Mouse (Mus musculus) midbrain, embryonic 11.5 days (tissue): Measurements from ENCODE around the gene Nek4. TPM values are rescaled to one million over a fixed set of nuclear protein-coding genes. Genes with fewer than 3 reads are reported as not detected.

Source experiments
- ATAC-seq: fragments of 200-750 bp; cut with Nextera tagmentation; 2 replicates; pipeline ENCODE4 v1.8.0; 2017; ENCODE audit warnings: moderate TSS enrichment, moderate library complexity; ENCODE audit not compliant: low FRiP score
- DNase-seq: peaks from one replicate; pipeline ENCODE4 v3.0.0; 2015; ENCODE audit warnings: low spot score; ENCODE audit errors: missing footprints
- H3K27ac ChIP-seq: fragments of 300-500 bp; sonication (generic); 2 replicates; pipeline ENCODE4 v1.5.1; 2014; ENCODE audit warnings: low read depth, low read length
- H3K27me3 ChIP-seq: fragments of 300-500 bp; sonication (generic); 2 replicates; pipeline ENCODE4 v1.6.1; 2014; ENCODE audit warnings: mild to moderate bottlenecking, low read length, moderate library complexity, mixed read lengths; ENCODE audit not compliant: control insufficient read depth, insufficient read depth
- H3K36me3 ChIP-seq: fragments of 300-500 bp; sonication (generic); 2 replicates; pipeline ENCODE4 v1.6.1; 2014; ENCODE audit warnings: mild to moderate bottlenecking, low read length, moderate library complexity, mixed read lengths; ENCODE audit not compliant: control insufficient read depth, insufficient read depth
- H3K4me1 ChIP-seq: fragments of 300-500 bp; sonication (generic); 2 replicates; pipeline ENCODE4 v1.6.1; 2014; ENCODE audit warnings: low read length; ENCODE audit not compliant: control insufficient read depth, insufficient read depth
- H3K4me2 ChIP-seq: fragments of 300-500 bp; sonication (generic); 2 replicates; pipeline ENCODE4 v1.6.1; 2014; ENCODE audit warnings: mild to moderate bottlenecking, moderate library complexity
- H3K4me3 ChIP-seq: fragments of 300-500 bp; sonication (generic); 2 replicates; pipeline ENCODE4 v1.5.1; 2014; ENCODE audit warnings: low read depth, low read length
- H3K9ac ChIP-seq: fragments of 300-500 bp; sonication (generic); 2 replicates; pipeline ENCODE4 v1.6.1; 2014; ENCODE audit warnings: low read length
- H3K9me3 ChIP-seq: fragments of 300-500 bp; sonication (generic); 2 replicates; pipeline ENCODE4 v1.6.1; 2016; ENCODE audit warnings: low read length; ENCODE audit not compliant: control insufficient read depth
- WGBS: fragments of 180-500 bp; shearing (Covaris S2); extraction: QIAGEN DNeasy Blood & Tissue Kit; methylation state at CpG from one replicate; pipeline ENCODE4 v1.1.7; 2014; 5-methylcytosine and 5-hydroxymethylcytosine counted together
- polyA plus RNA-seq: library from polyadenylated mRNA; unstranded; fragments of >200 nt; fragmentation: Nextera tagmentation; extraction: Ambion mirVana; gene quantifications from 2 replicates; pipeline ENCODE4 v1.2.1, GENCODE M21; 2014

Gene Nek4
- polyA plus RNA-seq, result 17.9 and 19.2 TPM in 2 replicates

DNA sequence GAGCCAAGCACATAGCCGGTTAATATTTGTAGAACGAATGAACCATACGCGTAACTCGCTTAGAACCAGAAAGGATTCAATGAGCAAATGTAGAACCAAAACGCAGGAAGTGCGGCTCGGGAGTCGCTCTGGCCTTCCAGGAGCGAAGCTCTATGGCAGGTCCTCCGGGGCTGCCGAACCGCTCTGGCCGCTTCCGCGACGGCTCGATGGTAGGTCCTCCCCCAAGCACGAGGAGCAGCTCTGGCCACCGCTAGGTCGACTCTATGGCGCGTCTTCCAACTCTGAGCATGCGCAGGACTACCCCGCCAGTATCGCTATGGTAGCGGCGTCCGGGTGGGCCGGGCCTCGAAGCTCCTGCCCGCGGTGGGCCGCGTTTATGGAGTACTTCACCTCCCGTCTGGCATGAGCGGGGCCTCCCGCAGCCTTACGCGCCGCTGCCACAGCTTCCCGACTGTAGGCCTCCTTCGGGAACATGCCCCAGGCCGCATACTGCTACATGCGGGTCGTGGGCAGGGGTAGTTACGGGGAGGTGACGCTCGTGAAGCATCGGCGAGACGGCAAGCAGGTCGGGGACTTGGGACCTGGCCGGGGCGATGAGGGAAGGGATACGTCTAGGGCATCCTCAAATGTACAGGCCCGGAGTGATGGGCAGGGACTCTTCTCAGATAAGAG lies at the start of gene Nek4:
Nek4 (plus strand) TSS at position 224 of the 672 bp plus-strand sequence.
- under 1% methylated on average over 57 of the region's 57 CpGs for WGBS
- peak within 1 kb of the TSS; percentile 92 for H3K9ac ChIP-seq
- DNase-seq (peak; percentile 98), ATAC-seq (peak; percentile 98)
- no peaks in the 10 kb centered on the region for H3K9me3 ChIP-seq
- peak within 1 kb of the TSS; percentile 77 for H3K4me3 ChIP-seq
- no peaks in the 10 kb centered on the region for H3K27me3 ChIP-seq
- peak within 1 kb of the TSS; percentile 30; the same call in 1 of the 2 replicates for H3K27ac ChIP-seq
- H3K4me2 ChIP-seq, result peak within 1 kb of the TSS; percentile 78
- H3K36me3 ChIP-seq, result no peaks in the 10 kb centered on the region
- H3K4me1 ChIP-seq, result peaks cover 7% of the 10 kb centered on the region

GRCm38 (mm10) chr14:30902628-30903027 lies 48.5 kb upstream of the Nek4 start:
- Histone ChIP-seq H3K27me3 (no peaks in the 10 kb centered on the region), H3K9ac (no peak overlapping the region), H3K27ac (no peak overlapping the region), H3K4me1 (no peaks in the 10 kb centered on the region), H3K9me3 (no peaks in the 10 kb centered on the region), H3K4me2 (no peak overlapping the region), H3K36me3 (no peaks in the 10 kb centered on the region), H3K4me3 (no peak overlapping the region)
- 89% methylated on average over 5 of the region's 5 CpGs for WGBS
- ATAC-seq (no peak), DNase-seq (no peak)

DNA sequence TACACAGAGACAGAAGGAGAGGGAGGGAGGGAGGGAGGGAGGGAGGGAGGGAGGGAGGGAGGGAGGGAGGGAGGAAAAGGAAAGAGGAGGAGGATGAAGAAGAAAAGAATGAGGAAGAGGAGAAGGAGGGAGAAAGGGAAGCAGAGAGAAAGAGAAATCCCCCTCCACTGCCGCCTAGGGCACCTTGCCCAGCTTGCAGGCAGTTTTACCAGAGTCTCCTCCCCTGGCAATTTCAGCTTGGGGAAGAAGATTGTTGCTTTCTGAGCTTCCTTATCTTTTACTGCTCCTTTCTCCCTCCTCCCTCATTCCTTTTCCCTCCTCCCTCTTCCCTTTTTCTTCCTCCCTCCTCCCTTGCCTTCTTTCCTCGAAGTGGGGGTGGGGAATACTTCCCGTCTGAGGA lies 48.1 kb upstream of the Nek4 start:
- H3K4me2 ChIP-seq, result no peak overlapping the region
- H3K9ac ChIP-seq, result no peak overlapping the region
- H3K4me1 ChIP-seq, result no peaks in the 10 kb centered on the region
- no peaks in the 10 kb centered on the region for H3K36me3 ChIP-seq
- 83% methylated on average over 3 of the region's 3 CpGs for WGBS
- H3K27me3 ChIP-seq, result no peaks in the 10 kb centered on the region
- no peak overlapping the region for H3K27ac ChIP-seq
- H3K9me3 ChIP-seq, result no peaks in the 10 kb centered on the region
- H3K4me3 ChIP-seq, result no peak overlapping the region
- ATAC-seq, result no peak
- DNase-seq, result no peak

- DNase-seq (no peak), ATAC-seq (no peak)
- H3K4me1 ChIP-seq, result no peaks in the 10 kb centered on the region
- H3K27ac ChIP-seq, result no peak overlapping the region
- no peaks in the 10 kb centered on the region for H3K9me3 ChIP-seq
- H3K4me3 ChIP-seq, result no peak overlapping the region
- H3K27me3 ChIP-seq, result no peaks in the 10 kb centered on the region
- H3K36me3 ChIP-seq, result no peaks in the 10 kb centered on the region
- no peak overlapping the region for H3K9ac ChIP-seq
- no peak overlapping the region for H3K4me2 ChIP-seq
- 84% methylated on average over 8 of the region's 8 CpGs for WGBS
Measured at GRCm38 (mm10) chr14:30904307-30904706, 46.9 kb upstream of the Nek4 start.

- WGBS, result 83% methylated on average over 6 of the region's 6 CpGs
Measured at GRCm38 (mm10) chr14:30906001-30906400, 45.2 kb upstream of the Nek4 start.

GRCm38 (mm10) chr14:30907814-30908265 lies 43.3 kb upstream of the Nek4 start:
- H3K4me3 ChIP-seq, result no peak overlapping the region
- no peaks in the 10 kb centered on the region for H3K36me3 ChIP-seq
- H3K27me3 ChIP-seq, result no peaks in the 10 kb centered on the region
- no peak overlapping the region for H3K4me2 ChIP-seq
- H3K9me3 ChIP-seq, result no peaks in the 10 kb centered on the region
- ATAC-seq, result no peak
- H3K27ac ChIP-seq, result no peak overlapping the region
- no peaks in the 10 kb centered on the region for H3K4me1 ChIP-seq
- DNase-seq, result no peak
- H3K9ac ChIP-seq, result no peak overlapping the region
- WGBS, result 93% methylated on average over 3 of the region's 3 CpGs

More at GRCm38 (mm10) chr14:30906001-30906400, 45.2 kb upstream of the Nek4 start:
- DNase-seq (no peak), ATAC-seq (no peak)
- H3K4me3 ChIP-seq, result no peak overlapping the region
- H3K9ac ChIP-seq, result no peak overlapping the region
- H3K36me3 ChIP-seq, result no peaks in the 10 kb centered on the region
- H3K27me3 ChIP-seq, result no peaks in the 10 kb centered on the region
- H3K4me2 ChIP-seq, result no peak overlapping the region
- H3K9me3 ChIP-seq, result no peaks in the 10 kb centered on the region
- H3K27ac ChIP-seq, result no peak overlapping the region
- H3K4me1 ChIP-seq, result no peaks in the 10 kb centered on the region

DNA sequence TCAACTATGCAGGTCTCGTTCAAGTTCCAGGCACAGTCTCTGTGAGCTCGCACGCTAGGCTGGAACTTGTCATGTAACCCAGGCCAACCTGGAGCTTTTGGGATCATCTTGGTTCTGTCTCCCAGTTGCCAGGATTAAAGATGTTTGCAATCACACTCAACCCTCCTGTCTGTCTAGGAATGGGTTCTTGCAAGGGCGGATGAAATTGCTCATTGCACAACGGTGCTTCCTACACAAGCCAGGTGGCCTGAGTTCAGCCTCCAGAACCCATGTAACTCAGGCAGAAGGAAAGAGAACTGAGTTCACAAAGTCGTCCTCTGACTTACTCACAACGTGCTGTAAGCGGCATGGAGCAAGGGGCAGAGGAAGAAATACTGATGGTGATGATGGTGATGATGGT lies 40.0 kb upstream of the Nek4 start:
- DNase-seq (no peak), ATAC-seq (no peak)
- Histone ChIP-seq H3K9ac (no peak overlapping the region), H3K4me1 (no peaks in the 10 kb centered on the region), H3K4me2 (no peak overlapping the region), H3K27me3 (no peaks in the 10 kb centered on the region), H3K4me3 (no peak overlapping the region), H3K36me3 (no peaks in the 10 kb centered on the region), H3K9me3 (no peaks in the 10 kb centered on the region), H3K27ac (no peak overlapping the region)
- 93% methylated on average over 8 of the region's 8 CpGs for WGBS

DNA sequence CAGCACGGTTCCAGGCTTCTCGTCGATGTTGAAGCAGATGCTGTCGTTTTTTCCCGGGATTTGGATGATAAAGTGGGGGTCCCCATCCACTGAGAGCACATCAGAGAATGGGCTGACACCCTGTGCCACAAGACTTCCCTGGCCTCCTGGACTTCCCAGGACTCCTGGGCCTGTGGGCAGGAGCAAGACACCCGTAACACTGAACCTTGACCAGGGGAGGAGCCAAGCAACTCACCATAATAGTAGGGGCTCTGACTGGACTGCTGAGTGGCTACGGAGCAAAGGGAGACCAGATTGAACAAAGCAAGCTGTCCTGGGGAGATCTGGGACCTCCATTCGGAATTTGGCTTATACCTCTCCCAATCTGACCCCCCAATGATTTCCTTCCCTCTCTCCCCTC lies 38.5 kb upstream of the Nek4 start:
- Histone ChIP-seq H3K36me3 (no peaks in the 10 kb centered on the region), H3K27me3 (no peaks in the 10 kb centered on the region), H3K4me2 (no peak overlapping the region), H3K9ac (no peak overlapping the region), H3K27ac (no peak overlapping the region), H3K4me3 (no peak overlapping the region), H3K4me1 (no peaks in the 10 kb centered on the region), H3K9me3 (no peaks in the 10 kb centered on the region)
- ATAC-seq (no peak), DNase-seq (no peak)
- 86% methylated on average over 8 of the region's 8 CpGs for WGBS

- 86% methylated on average over 5 of the region's 5 CpGs for WGBS
Measured at GRCm38 (mm10) chr14:30913404-30913803, 37.8 kb upstream of the Nek4 start.

More at GRCm38 (mm10) chr14:30913404-30913803, 37.8 kb upstream of the Nek4 start:
- Histone ChIP-seq H3K4me3 (no peak overlapping the region), H3K36me3 (no peaks in the 10 kb centered on the region), H3K4me1 (no peaks in the 10 kb centered on the region), H3K4me2 (no peak overlapping the region), H3K27ac (no peak overlapping the region), H3K27me3 (no peaks in the 10 kb centered on the region), H3K9me3 (no peaks in the 10 kb centered on the region), H3K9ac (no peak overlapping the region)
- DNase-seq (no peak), ATAC-seq (no peak)
